Mouse (Mus musculus) MEL (cell line): ENCODE results near the gene Grrp1. TPM values are rescaled to one million over a fixed set of nuclear protein-coding genes. Genes with fewer than 3 reads are reported as not detected.
A peak's percentile ranks its signal among the peaks of the same experiment; 100 is the strongest.
"Not testable (repeated sequence)": the region's sequence is repeated elsewhere in the genome, so short reads cannot be mapped to it uniquely, and the experiment has no call there.

ENCODE experiments used
- DNase-seq: peaks from one replicate; pipeline ENCODE4 v3.0.0; 2011; ENCODE audit warnings: low read depth, low spot score
- H3K27ac ChIP-seq: 2 replicates; pipeline ENCODE4 v1.5.1; 2012; ENCODE audit warnings: low read depth, mild to moderate bottlenecking, control low read depth, low read length, moderate library complexity; ENCODE audit not compliant: control insufficient read depth
- H3K27me3 ChIP-seq, 2 experiments: fragments of 150-350 bp in 1 of 2; sonication (generic) in 1 of 2; 2 replicates each; pipeline ENCODE4 v1.6.1; 2012; ENCODE audit warnings: low read length in 2 of 2, mild to moderate bottlenecking in 2 of 2, improper control_type of control experiment in 1 of 2, moderate library complexity in 1 of 2; ENCODE audit not compliant: insufficient read depth in 2 of 2, control insufficient read depth in 1 of 2
- H3K36me3 ChIP-seq, 2 experiments: 2 replicates each; pipeline ENCODE4 v1.6.1; 2012 to 2014; ENCODE audit warnings: low read length in 2 of 2, improper control_type of control experiment in 1 of 2, inconsistent platforms in 1 of 2, mild to moderate bottlenecking in 1 of 2; ENCODE audit not compliant: insufficient read depth in 2 of 2, control insufficient read depth in 1 of 2
- H3K4me1 ChIP-seq, 2 experiments: fragments of 150-350 bp in 1 of 2; sonication (generic) in 1 of 2; 2 replicates each; pipeline ENCODE4 v1.6.1; 2012; ENCODE audit warnings: low read length in 2 of 2, improper control_type of control experiment in 1 of 2, mild to moderate bottlenecking in 1 of 2; ENCODE audit not compliant: insufficient read depth in 2 of 2, control insufficient read depth in 1 of 2
- H3K4me3 ChIP-seq, 2 experiments: fragments of 150-350 bp in 1 of 2; sonication (generic) in 1 of 2; 2 replicates each; pipeline ENCODE4 v1.5.1; 2012; ENCODE audit warnings: low read depth in 2 of 2, low read length in 2 of 2, mild to moderate bottlenecking in 2 of 2, moderate library complexity in 2 of 2, control low read depth in 1 of 2, improper control_type of control experiment in 1 of 2; ENCODE audit not compliant: control insufficient read depth in 1 of 2, insufficient read depth in 1 of 2
- H3K79me2 ChIP-seq: 2 replicates; pipeline ENCODE4 v1.6.1; 2012; ENCODE audit warnings: mild to moderate bottlenecking, low read length, moderate library complexity; ENCODE audit not compliant: control insufficient read depth, poor library complexity, insufficient read depth
- H3K9ac ChIP-seq: 2 replicates; pipeline ENCODE4 v1.6.1; 2012; ENCODE audit warnings: low read depth, mild to moderate bottlenecking, control low read depth, low read length, moderate library complexity; ENCODE audit not compliant: control insufficient read depth, poor library complexity, severe bottlenecking
- H3K9me3 ChIP-seq: fragments of 150-350 bp; sonication (generic); replicated peaks from 2 replicates; pipeline ENCODE4 v1.6.1; 2012; ENCODE audit warnings: mild to moderate bottlenecking, low read length, improper control_type of control experiment, moderate library complexity; ENCODE audit not compliant: insufficient read depth
- CTCF ChIP-seq, 3 experiments: IDR thresholded peaks in 2 of 3; conservative IDR thresholded peaks in 1 of 3; 2 replicates each; pipeline ENCODE4 v1.5.1; 2011 to 2012; ENCODE audit warnings: low read length in 3 of 3, low read depth in 2 of 3, mild to moderate bottlenecking in 2 of 3, improper control_type of control experiment in 1 of 3, inconsistent platforms in 1 of 3, mixed read lengths in 1 of 3, moderate library complexity in 1 of 3; ENCODE audit not compliant: control insufficient read depth in 1 of 3, insufficient read depth in 1 of 3, poor library complexity in 1 of 3, severe bottlenecking in 1 of 3
- EP300 ChIP-seq, 2 experiments: IDR thresholded peaks; 2 replicates each; pipeline ENCODE4 v1.6.1; 2011; ENCODE audit warnings: improper control_type of control experiment in 2 of 2, low read length in 2 of 2, low read depth in 1 of 2, mild to moderate bottlenecking in 1 of 2
- ETS1 ChIP-seq: IDR thresholded peaks from 2 replicates; pipeline ENCODE4 v1.6.1; 2012; ENCODE audit warnings: low read depth, mild to moderate bottlenecking, inconsistent platforms, low read length, improper control_type of control experiment, moderate library complexity
- GATA1 ChIP-seq: IDR thresholded peaks from 2 replicates; pipeline ENCODE4 v1.6.1; 2011; ENCODE audit warnings: low read depth, low read length, improper control_type of control experiment
- KAT2A ChIP-seq: conservative IDR thresholded peaks from 2 replicates; pipeline ENCODE4 v1.6.1; 2012; ENCODE audit warnings: low read depth, low read length, improper control_type of control experiment, inconsistent platforms
- MAZ ChIP-seq: IDR thresholded peaks from 2 replicates; pipeline ENCODE4 v1.6.1; 2012; ENCODE audit warnings: low read depth, mild to moderate bottlenecking, inconsistent platforms, low read length, improper control_type of control experiment
- MXI1 ChIP-seq: IDR thresholded peaks from 2 replicates; pipeline ENCODE4 v1.6.1; 2011; ENCODE audit warnings: mild to moderate bottlenecking, low read depth, low read length, improper control_type of control experiment
- MYC ChIP-seq: IDR thresholded peaks from 2 replicates; pipeline ENCODE4 v1.6.1; 2011; ENCODE audit warnings: low read depth, mild to moderate bottlenecking, low read length, improper control_type of control experiment, moderate library complexity
- POLR2AphosphoS2 ChIP-seq: IDR thresholded peaks from 2 replicates; pipeline ENCODE4 v1.6.1; 2011; ENCODE audit warnings: low read length, improper control_type of control experiment
- RAD21 ChIP-seq: IDR thresholded peaks from 2 replicates; pipeline ENCODE4 v1.6.1; 2011; ENCODE audit warnings: mild to moderate bottlenecking, low read depth, low read length, improper control_type of control experiment
- SMC3 ChIP-seq: IDR thresholded peaks from 2 replicates; pipeline ENCODE4 v1.6.1; 2011; ENCODE audit warnings: low read depth, low read length, improper control_type of control experiment
- TBP ChIP-seq: IDR thresholded peaks from 2 replicates; pipeline ENCODE4 v1.8.0; 2011; ENCODE audit warnings: low read depth, low read length, improper control_type of control experiment
- ZC3H11A ChIP-seq: IDR thresholded peaks from 2 replicates; pipeline ENCODE4 v1.6.1; 2012; ENCODE audit warnings: low read depth, mild to moderate bottlenecking, inconsistent platforms, low read length, improper control_type of control experiment
- polyA plus RNA-seq, 2 experiments: library from polyadenylated mRNA; stranded (reverse) in 1 of 2; unstranded in 1 of 2; fragments of >175 nt in 1 of 2; fragments of >200 nt in 1 of 2; gene quantifications; 2 replicates each; pipeline versions ENCODE4 v1.2.1 to v1.2.4; 2012; ENCODE audit warnings: low replicate concordance in 2 of 2, low read depth in 1 of 2; ENCODE audit not compliant: insufficient read length in 2 of 2, insufficient read depth in 1 of 2, missing spikeins in 1 of 2
- total RNA-seq: library from RNA; depleted of rRNA; stranded (reverse); fragments of 300-350 nt; gene quantifications from 2 replicates; pipeline ENCODE4 v1.2.3, GENCODE M21; 2012

The Grrp1 gene
- total and polyA plus RNA-seq, 3 experiments: not detected

DNA sequence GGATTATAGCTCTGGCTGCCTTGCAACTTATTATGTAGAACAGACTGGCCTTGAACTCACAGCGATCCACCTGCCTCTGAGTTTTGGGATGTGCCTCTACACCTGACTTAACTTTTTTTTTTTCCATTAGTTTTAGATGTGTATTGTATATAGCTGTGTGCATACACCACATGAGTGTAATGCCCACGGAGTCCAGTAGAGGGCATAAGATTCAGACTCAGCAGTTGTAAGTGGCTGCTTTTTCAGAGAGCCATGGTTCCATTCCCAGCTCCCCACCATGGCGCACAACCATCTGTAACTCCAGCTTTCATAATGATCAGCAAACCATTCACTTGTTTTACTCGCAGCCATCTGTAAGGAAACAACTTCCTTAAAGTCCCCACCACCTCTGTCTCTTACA is 42.6 kb upstream of the Grrp1 start:
- peak; percentile 48 for DNase-seq
- Histone ChIP-seq H3K27ac (no peak overlapping the region), H3K4me1 (no peaks in the 10 kb centered on the region), H3K36me3 (no peaks in the 10 kb centered on the region), H3K27me3 (no peaks in the 10 kb centered on the region), H3K4me3 (no peak overlapping the region), H3K9ac (no peak overlapping the region), H3K9me3 (no peaks in the 10 kb centered on the region), H3K79me2 (no peaks in the 10 kb centered on the region)
- TF ChIP-seq CTCF (IDR thresholded peaks at IDR 0.05 in 2 of 3, conservative IDR thresholded peaks at IDR 0.05 in 1 of 3; ENCODE audit: control insufficient read depth in 1 of 3, insufficient read depth in 1 of 3, low read depth in 2 of 3, low read length in 3 of 3, poor library complexity in 1 of 3, severe bottlenecking in 1 of 3) (peak; percentile 5 to 38 (median 23); a peak in 4 of 6 replicates), GATA1 (no peak)

GRCm38 (mm10) chr4:134296096-134296495 is 42.2 kb upstream of the Grrp1 start:
- peak; percentile 42 for DNase-seq
- not testable (repeated sequence) for H3K27me3 ChIP-seq, H3K4me1 ChIP-seq, H3K9me3 ChIP-seq, H3K9ac ChIP-seq, H3K36me3 ChIP-seq, H3K27ac ChIP-seq, H3K4me3 ChIP-seq, H3K79me2 ChIP-seq
- TF ChIP-seq CTCF (IDR thresholded peaks at IDR 0.05 in 2 of 3, conservative IDR thresholded peaks at IDR 0.05 in 1 of 3; ENCODE audit: control insufficient read depth in 1 of 3, insufficient read depth in 1 of 3, low read depth in 2 of 3, low read length in 3 of 3, poor library complexity in 1 of 3, severe bottlenecking in 1 of 3): peak in 2 of 3 experiments; percentile 29 to 31; a peak in 3 of 6 replicates
- peak; percentile 32; the same call in 1 of the 2 replicates for TF ChIP-seq SMC3

GRCm38 (mm10) chr4:134293692-134294163 is 39.8 kb upstream of the Grrp1 start:
- H3K27ac ChIP-seq: no peak overlapping the region
- no peaks in the 10 kb centered on the region for H3K27me3 ChIP-seq
- H3K79me2 ChIP-seq: no peaks in the 10 kb centered on the region
- DNase-seq: no peak
- H3K4me1 ChIP-seq: peaks cover 0 to 2% of the 10 kb centered on the region in 2 experiments; a peak in 2 of 4 replicates
- TF ChIP-seq ETS1 (no peak), TBP (no peak), ZC3H11A (no peak), EP300 (IDR thresholded peaks at IDR 0.05; ENCODE audit: low read depth in 1 of 2, low read length in 2 of 2) (no peak), MAZ (no peak), POLR2AphosphoS2 (no peak), KAT2A (no peak), RAD21 (no peak), MYC (no peak), MXI1 (no peak)
- no peak overlapping the region for H3K4me3 ChIP-seq
- peaks cover 0 to 1% of the 10 kb centered on the region in 2 experiments; a peak in 1 of 4 replicates for H3K36me3 ChIP-seq
- H3K9ac ChIP-seq: no peak overlapping the region
- H3K9me3 ChIP-seq: no peaks in the 10 kb centered on the region
